Comparison of ENCODE assay signal across 21 mouse cellular contexts in genomic region chr3:155944042-155944735, GRCm38 (mm10).
"Had no signal": no experiment of that assay in that cellular context is flagged by ENCODE, and none has a peak within 500 bp of the region (broad histone marks: within the 10 kb centered on the region; RNA-seq: fewer than 3 reads in every experiment).

No protein-coding gene starts in this region.

- H3K36me3 ChIP-seq: lung, embryonic 15.5 days; midbrain, embryonic 10.5 days; midbrain, embryonic 13.5 days had no signal

- DNase-seq: kidney, adult 2 months; kidney, postnatal 25 days; layer of hippocampus, adult 9-11 months; layer of hippocampus, postnatal 36 days; lung, adult 18-20 months; lung, postnatal 10 days; lung, postnatal 36 days; right cerebral cortex, postnatal 25 days; spleen, adult 18-20 months; thymus, postnatal 25 days had no signal

- H3K4me3 ChIP-seq: layer of hippocampus, adult 2 months; left cerebral cortex, adult 2 months; lung, embryonic 15.5 days; megakaryocyte, embryonic 14.5 days; midbrain, embryonic 10.5 days; midbrain, embryonic 13.5 days; myocyte had no signal

- ATAC-seq: midbrain, embryonic 13.5 days; midbrain, embryonic 16.5 days had no signal

- H3K9ac ChIP-seq: liver, embryonic 14.5 days; lung, embryonic 15.5 days; midbrain, embryonic 13.5 days had no signal

- H3K9me3 ChIP-seq: lung, embryonic 15.5 days; megakaryocyte, embryonic 14.5 days; midbrain, embryonic 10.5 days; midbrain, embryonic 13.5 days had no signal

- H3K4me2 ChIP-seq: liver, embryonic 11.5 days; lung, embryonic 15.5 days; midbrain, embryonic 13.5 days had no signal

- H3K27ac ChIP-seq: kidney, postnatal 0 days; layer of hippocampus, adult 2 months; left cerebral cortex, adult 2 months; liver, embryonic 14.5 days; lung, embryonic 15.5 days; midbrain, embryonic 10.5 days; midbrain, embryonic 13.5 days had no signal

- H3K4me1 ChIP-seq: lung, embryonic 15.5 days; megakaryocyte, embryonic 14.5 days; midbrain, embryonic 10.5 days; midbrain, embryonic 13.5 days had no signal

- H3K27me3 ChIP-seq: lung, embryonic 15.5 days; megakaryocyte, embryonic 14.5 days; midbrain, embryonic 13.5 days had no signal
